Mouse (Mus musculus): ENCODE data around the gene Il21. TPM values are rescaled to one million over a fixed set of nuclear protein-coding genes. Genes with fewer than 3 reads are reported as not detected.

Gene Il21
- polyA plus RNA-seq (2015; fragmentation: Illumina TruSeq; extraction: RNeasy Lipid Tissue Mini Kit (QIAGEN cat#74804); ENCODE audit: insufficient read depth, low read depth, low replicate concordance), result not detected

GRCm38 (mm10) chr3:37232586-37233222, at the start of gene Il21:
Il21 (minus strand) TSS chr3:37232636.

Other genes starting within 250 kb of the Il21 start
- not detected for gene Adad1, start 169.1 kb downstream of the Il21 start, polyA plus RNA-seq (2015; fragmentation: Illumina TruSeq; extraction: RNeasy Lipid Tissue Mini Kit (QIAGEN cat#74804); ENCODE audit: insufficient read depth, low read depth, low replicate concordance)
- gene Il2, start 106.7 kb downstream of the Il21 start, polyA plus RNA-seq (2015; fragmentation: Illumina TruSeq; extraction: RNeasy Lipid Tissue Mini Kit (QIAGEN cat#74804); ENCODE audit: insufficient read depth, low read depth, low replicate concordance), result not detected
- gene Bbs12, start 79.9 kb upstream of the Il21 start, polyA plus RNA-seq (2015; fragmentation: Illumina TruSeq; extraction: RNeasy Lipid Tissue Mini Kit (QIAGEN cat#74804); ENCODE audit: insufficient read depth, low read depth, low replicate concordance), result 1.8 TPM
- not detected for gene Cetn4, start 80.1 kb upstream of the Il21 start, polyA plus RNA-seq (2015; fragmentation: Illumina TruSeq; extraction: RNeasy Lipid Tissue Mini Kit (QIAGEN cat#74804); ENCODE audit: insufficient read depth, low read depth, low replicate concordance)
- gene Fgf2, start 115.7 kb upstream of the Il21 start, polyA plus RNA-seq (2015; fragmentation: Illumina TruSeq; extraction: RNeasy Lipid Tissue Mini Kit (QIAGEN cat#74804); ENCODE audit: insufficient read depth, low read depth, low replicate concordance), result 6.4 TPM
- 1.2 TPM for gene Spata5, start 187.3 kb upstream of the Il21 start, polyA plus RNA-seq (2015; fragmentation: Illumina TruSeq; extraction: RNeasy Lipid Tissue Mini Kit (QIAGEN cat#74804); ENCODE audit: insufficient read depth, low read depth, low replicate concordance)
- gene Nudt6, start 187.6 kb upstream of the Il21 start, polyA plus RNA-seq (2015; fragmentation: Illumina TruSeq; extraction: RNeasy Lipid Tissue Mini Kit (QIAGEN cat#74804); ENCODE audit: insufficient read depth, low read depth, low replicate concordance), result not detected